Mouse (Mus musculus): ENCODE measurements around the gene 1110057P08Rik. TPM values are rescaled to one million over a fixed set of nuclear protein-coding genes. Genes with fewer than 3 reads are reported as not detected.

Gene 1110057P08Rik
- polyA plus RNA-seq (2015; fragmentation: Nextera tagmentation; extraction: Ambion mirVana), result not detected in 2 replicates

DNA sequence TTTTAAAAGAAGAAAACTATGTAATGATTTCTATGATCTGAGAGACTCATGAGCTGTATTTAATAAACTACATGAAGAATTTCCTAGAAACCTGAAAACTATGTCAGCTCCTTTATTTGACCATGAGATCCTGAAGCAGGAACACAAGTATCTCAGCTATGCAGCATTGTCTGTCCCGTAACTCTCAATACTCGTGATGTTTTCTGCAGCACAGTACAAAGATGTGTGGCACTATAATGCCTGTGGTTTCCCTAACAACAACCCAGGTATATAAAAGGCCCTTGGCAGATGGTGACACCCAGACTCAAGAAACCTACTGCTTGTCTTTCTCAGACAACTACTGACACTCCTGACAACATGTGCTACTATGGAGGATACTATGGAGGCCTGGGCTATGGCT is at the start of gene 1110057P08Rik:
1110057P08Rik (plus strand) TSS at position 301 of the 400 bp plus-strand sequence.

DNA sequence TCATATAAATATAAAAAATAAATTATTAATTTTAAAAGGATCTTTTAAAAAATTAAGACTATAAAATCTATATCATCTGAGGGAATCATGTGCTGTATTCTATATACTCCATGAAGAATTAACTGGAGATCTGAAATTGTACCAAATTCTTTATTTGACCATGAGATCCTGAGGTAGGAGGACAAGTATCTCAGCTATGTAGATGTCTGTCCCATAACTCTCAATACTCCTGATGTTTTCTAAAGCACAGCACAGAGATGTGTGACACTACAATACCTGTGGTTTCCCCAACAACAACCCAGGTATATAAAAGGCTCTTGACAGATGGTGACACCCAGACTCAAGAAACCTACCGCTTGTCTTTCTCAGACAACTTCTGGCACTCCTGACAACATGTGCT is 34.0 kb upstream of the 1110057P08Rik start, which contains the start of gene Gm6358:
Gm6358 (plus strand) TSS at position 301 of the 400 bp plus-strand sequence.

DNA sequence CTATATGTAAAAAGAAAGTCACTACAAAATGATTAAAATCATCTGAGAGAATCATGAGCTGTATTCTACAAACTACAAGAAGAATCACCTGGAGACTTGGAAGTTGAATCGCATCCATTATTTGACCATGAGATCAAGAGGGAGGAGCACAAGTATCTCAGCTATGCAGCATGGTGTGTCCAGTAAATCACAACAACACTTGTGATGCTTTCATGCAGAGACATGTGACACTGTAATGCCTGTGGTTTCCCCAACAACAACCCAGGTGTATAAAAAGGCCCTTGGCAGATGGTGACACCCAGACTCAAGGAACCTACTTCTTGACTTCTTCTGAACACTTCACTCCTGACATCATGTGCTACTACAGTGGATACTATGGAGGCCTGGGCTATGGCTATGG is 23.7 kb upstream of the 1110057P08Rik start, which contains the start of gene Gm10061:
Gm10061 (plus strand) TSS at position 301 of the 400 bp plus-strand sequence.

DNA sequence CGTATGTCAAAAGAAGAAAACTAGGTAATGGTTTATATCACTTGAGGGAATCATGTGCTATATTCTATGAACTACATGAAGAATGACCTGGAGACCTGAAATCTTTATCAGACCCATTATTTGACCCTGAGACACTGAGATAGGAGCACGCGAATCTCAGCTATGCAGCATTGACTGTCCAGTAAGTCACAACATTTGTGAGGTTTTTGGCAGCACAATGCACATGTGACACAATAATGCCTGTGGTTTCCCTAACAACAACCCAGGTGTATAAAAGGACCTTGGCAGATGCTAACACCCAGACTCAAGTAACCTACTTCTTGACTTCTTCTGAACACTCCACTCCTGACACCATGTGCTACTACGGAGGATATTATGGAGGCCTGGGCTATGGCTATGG is 16.9 kb upstream of the 1110057P08Rik start, which contains the start of gene Gm9789:
Gm9789 (plus strand) TSS at position 301 of the 400 bp plus-strand sequence.

DNA sequence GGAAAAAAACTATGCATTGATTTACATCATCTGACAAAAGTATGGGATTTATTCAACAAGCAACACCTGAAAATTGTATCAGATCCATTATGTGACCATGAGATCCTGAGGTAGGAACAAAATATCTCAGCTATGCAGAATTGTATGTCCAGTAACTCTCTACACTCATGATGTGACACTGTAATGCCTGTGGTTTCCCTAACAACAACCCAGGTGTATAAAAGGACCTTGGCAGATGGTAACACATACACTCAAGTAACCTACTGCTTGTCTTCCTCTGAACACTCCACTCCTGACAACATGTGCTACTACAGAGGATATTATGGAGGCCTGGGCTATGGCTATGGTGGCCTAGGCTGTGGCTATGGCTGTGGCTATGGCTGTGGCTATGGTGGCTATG is 5.3 kb upstream of the 1110057P08Rik start, which contains the start of gene Gm7735:
Gm7735 (plus strand) TSS at position 301 of the 400 bp plus-strand sequence.

DNA sequence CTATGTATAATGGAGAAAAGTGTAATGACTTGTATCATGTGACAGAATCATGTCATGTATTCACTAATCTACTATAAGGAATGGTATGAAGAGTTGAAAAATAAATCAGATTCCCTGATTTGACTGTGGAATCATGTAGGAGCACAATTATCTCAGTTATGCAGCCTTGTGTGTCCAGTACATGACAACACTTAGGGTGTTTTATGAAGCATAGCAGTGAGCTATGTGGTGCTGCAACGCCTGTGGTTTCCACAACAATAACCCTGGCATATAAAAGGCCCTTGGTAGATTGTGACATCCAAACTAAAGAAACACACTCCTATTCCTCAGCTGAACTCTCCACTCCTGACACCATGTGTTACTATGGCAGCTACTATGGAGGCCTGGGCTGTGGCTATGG is 31.0 kb downstream of the 1110057P08Rik start, which contains the start of gene Krtap20-2:
Krtap20-2 (plus strand) TSS at position 301 of the 400 bp plus-strand sequence.

Other genes starting within 250 kb of the 1110057P08Rik start
- not detected in 2 replicates for gene Krtap19-9b, start 242.5 kb upstream of the 1110057P08Rik start, polyA plus RNA-seq (2015; fragmentation: Nextera tagmentation; extraction: Ambion mirVana)
- not detected in 2 replicates for gene Krtap16-3, start 211.9 kb upstream of the 1110057P08Rik start, polyA plus RNA-seq (2015; fragmentation: Nextera tagmentation; extraction: Ambion mirVana)
- gene Krtap22-2, start 164.0 kb upstream of the 1110057P08Rik start, polyA plus RNA-seq (2015; fragmentation: Nextera tagmentation; extraction: Ambion mirVana), result not detected in 2 replicates
- not detected in 2 replicates for gene Gm10229, start 159.5 kb upstream of the 1110057P08Rik start, polyA plus RNA-seq (2015; fragmentation: Nextera tagmentation; extraction: Ambion mirVana)
- gene Krtap6-1, start 143.0 kb upstream of the 1110057P08Rik start, polyA plus RNA-seq (2015; fragmentation: Nextera tagmentation; extraction: Ambion mirVana), result not detected in 2 replicates
- gene Gm10228, start 133.3 kb upstream of the 1110057P08Rik start, polyA plus RNA-seq (2015; fragmentation: Nextera tagmentation; extraction: Ambion mirVana), result not detected in 2 replicates
- not detected in 2 replicates for gene Krtap6-5, start 126.9 kb upstream of the 1110057P08Rik start, polyA plus RNA-seq (2015; fragmentation: Nextera tagmentation; extraction: Ambion mirVana)
- gene 1110025L11Rik, start 110.7 kb upstream of the 1110057P08Rik start, polyA plus RNA-seq (2015; fragmentation: Nextera tagmentation; extraction: Ambion mirVana), result not detected in 2 replicates
- not detected in 2 replicates for gene Krtap6-3, start 90.7 kb upstream of the 1110057P08Rik start, polyA plus RNA-seq (2015; fragmentation: Nextera tagmentation; extraction: Ambion mirVana)
- gene Gm6358, start 33.9 kb upstream of the 1110057P08Rik start, polyA plus RNA-seq (2015; fragmentation: Nextera tagmentation; extraction: Ambion mirVana), result not detected in 2 replicates
- not detected in 2 replicates for gene Gm10061, start 23.6 kb upstream of the 1110057P08Rik start, polyA plus RNA-seq (2015; fragmentation: Nextera tagmentation; extraction: Ambion mirVana)
- gene Gm9789, start 16.8 kb upstream of the 1110057P08Rik start, polyA plus RNA-seq (2015; fragmentation: Nextera tagmentation; extraction: Ambion mirVana), result not detected in 2 replicates
- not detected in 2 replicates for gene Gm7735, start 5.2 kb upstream of the 1110057P08Rik start, polyA plus RNA-seq (2015; fragmentation: Nextera tagmentation; extraction: Ambion mirVana)
- not detected in 2 replicates for gene Krtap20-2, start 31.1 kb downstream of the 1110057P08Rik start, polyA plus RNA-seq (2015; fragmentation: Nextera tagmentation; extraction: Ambion mirVana)
- gene Krtap21-1, start 229.1 kb downstream of the 1110057P08Rik start, polyA plus RNA-seq (2015; fragmentation: Nextera tagmentation; extraction: Ambion mirVana), result not detected in 2 replicates
- 0.23 and 0.31 TPM in 2 replicates for gene Krtap6-2, start 245.4 kb downstream of the 1110057P08Rik start, polyA plus RNA-seq (2015; fragmentation: Nextera tagmentation; extraction: Ambion mirVana)

Measured in spleen, postnatal 0 days (tissue).